ENCODE assay signal across 17 mouse cellular contexts in the genomic region with DNA sequence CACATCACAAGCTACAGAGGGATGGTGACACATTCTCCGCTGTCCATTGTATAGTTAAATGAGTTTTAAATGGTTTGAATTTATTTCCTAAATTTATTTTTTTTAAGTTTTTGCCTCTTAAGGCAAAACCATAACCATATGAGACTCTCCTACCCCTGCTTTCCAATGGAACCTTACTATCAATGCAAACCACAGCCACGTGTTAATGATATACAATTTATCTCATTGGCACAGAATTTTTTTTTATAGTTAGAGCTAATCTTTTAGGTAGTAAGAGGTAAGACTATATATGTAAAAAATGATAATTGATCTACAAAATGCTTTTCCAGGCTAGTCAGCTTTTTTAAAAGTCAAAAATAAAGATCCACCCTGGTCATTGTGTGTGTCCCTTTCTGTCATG.
"Had no signal": no experiment of that assay in that cellular context is flagged by ENCODE, and none has a peak within 500 bp of the region (broad histone marks: within the 10 kb centered on the region; RNA-seq: fewer than 3 reads in every experiment).

No protein-coding gene starts in this region.

- H3K27me3 ChIP-seq: midbrain, embryonic 13.5 days; midbrain, embryonic 15.5 days; neural tube, embryonic 12.5 days; stomach, embryonic 15.5 days had no signal

- H3K4me2 ChIP-seq: lung, embryonic 14.5 days; midbrain, embryonic 11.5 days; midbrain, embryonic 13.5 days; midbrain, embryonic 15.5 days; neural tube, embryonic 12.5 days; stomach, embryonic 15.5 days had no signal

- H3K4me3 ChIP-seq: midbrain, embryonic 13.5 days; midbrain, embryonic 15.5 days; neural tube, embryonic 12.5 days; stomach, embryonic 15.5 days had no signal

- ATAC-seq: midbrain, embryonic 13.5 days; midbrain, embryonic 15.5 days had no signal

- H3K36me3 ChIP-seq: midbrain, embryonic 13.5 days; midbrain, embryonic 15.5 days; neural tube, embryonic 12.5 days; stomach, embryonic 15.5 days had no signal

- H3K9ac ChIP-seq: lung, embryonic 14.5 days; midbrain, embryonic 13.5 days; midbrain, embryonic 15.5 days; neural tube, embryonic 12.5 days; stomach, embryonic 15.5 days had no signal

- DNase-seq: lung, adult 18-20 months; lung, embryonic 14.5 days; lung, postnatal 10 days; lung, postnatal 4 days; retina, postnatal 1 day; right cerebral cortex, adult 18-20 months; right cerebral cortex, postnatal 25 days; right cerebral cortex, postnatal 4 days; thymus, adult 2 months; thymus, postnatal 25 days; thymus, postnatal 4 days had no signal

- H3K27ac ChIP-seq: midbrain, embryonic 13.5 days; midbrain, embryonic 15.5 days; neural tube, embryonic 12.5 days; stomach, embryonic 15.5 days; stomach, postnatal 0 days had no signal

- H3K4me1 ChIP-seq: midbrain, embryonic 13.5 days; midbrain, embryonic 15.5 days; neural tube, embryonic 12.5 days; stomach, embryonic 15.5 days had no signal

- H3K9me3 ChIP-seq: midbrain, embryonic 13.5 days; midbrain, embryonic 15.5 days; neural tube, embryonic 12.5 days; stomach, embryonic 15.5 days had no signal
